Mouse (Mus musculus) E14TG2a.4 (cell line): ENCODE data around the gene Esam.

ENCODE experiments used
- H3K27me3 ChIP-seq: 2 replicates; pipeline ENCODE4 v1.6.1; 2014; ENCODE audit warnings: low read length, control low read depth; ENCODE audit not compliant: insufficient read depth
- H3K36me3 ChIP-seq: 2 replicates; pipeline ENCODE4 v1.6.1; 2014; ENCODE audit warnings: low read length, control low read depth; ENCODE audit not compliant: insufficient read depth
- H3K4me1 ChIP-seq: replicated peaks from 2 replicates; pipeline ENCODE4 v1.6.1; 2014; ENCODE audit warnings: low read depth, low read length, control low read depth
- H3K4me3 ChIP-seq: replicated peaks from 2 replicates; pipeline ENCODE4 v1.5.1; 2014; ENCODE audit warnings: mild to moderate bottlenecking, low read length
- H3K9me3 ChIP-seq: 2 replicates; pipeline ENCODE4 v1.6.1; 2014; ENCODE audit warnings: low read length, control low read depth
- CTCF ChIP-seq: conservative IDR thresholded peaks from 2 replicates; pipeline ENCODE4 v1.5.1; 2014; ENCODE audit warnings: low read length
- NANOG ChIP-seq: IDR thresholded peaks from 2 replicates; pipeline ENCODE4 v1.6.1; 2014; ENCODE audit warnings: borderline replicate concordance, low read length, mixed read lengths
- POU5F1 ChIP-seq: IDR thresholded peaks from 2 replicates; pipeline ENCODE4 v1.6.1; 2014; ENCODE audit warnings: low read length, borderline replicate concordance

The Esam gene

DNA sequence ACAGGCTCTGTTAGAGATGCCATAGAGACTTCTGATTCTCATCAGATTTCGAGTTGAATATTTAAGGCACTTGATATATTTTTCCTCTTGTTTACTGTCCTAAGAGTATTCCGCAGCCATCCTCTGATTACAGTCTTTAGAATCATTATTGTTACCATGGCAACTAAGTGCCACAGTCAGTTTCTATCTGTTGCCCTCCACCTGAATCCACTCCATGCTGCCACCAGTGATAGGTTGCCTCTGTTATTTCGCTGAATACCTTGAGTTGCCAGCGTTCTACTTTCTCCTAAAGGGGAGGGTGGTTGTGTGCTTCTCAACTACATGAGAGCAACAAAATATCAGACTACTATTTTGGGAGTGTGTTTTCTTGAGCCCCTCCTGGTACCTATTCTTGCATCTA, 58.8 kb downstream of the Esam start:
- TF ChIP-seq POU5F1 (no peak), NANOG (no peak), CTCF (no peak)
- H3K4me3 ChIP-seq = no peak overlapping the region

More for the DNA sequence above, 58.8 kb downstream of the Esam start:
- H3K36me3 ChIP-seq = no peaks in the 10 kb centered on the region
- H3K9me3 ChIP-seq = no peaks in the 10 kb centered on the region
- no peaks in the 10 kb centered on the region for H3K27me3 ChIP-seq
- H3K4me1 ChIP-seq = no peaks in the 10 kb centered on the region
